Mouse (Mus musculus) mature B cell (primary cell): Measurements from ENCODE around the gene Alad.

ENCODE experiments used
- in situ Hi-C: fragments of 300-500 bp; cut with MboI; formaldehyde crosslinking; loops from 2 replicates; pipeline ENCODE4 v1.14.3; 2019

Alad gene

GRCm38 (mm10) chr4:62519849-62520233 is at the start of gene Alad:
Gene Alad (minus strand): TSS chr4:62519918.
- in situ Hi-C loops = loop anchor here (5.0 kb wide), 1 partner anchor 38 kb away; the partner anchor contains the start of gene Bspry

DNA sequence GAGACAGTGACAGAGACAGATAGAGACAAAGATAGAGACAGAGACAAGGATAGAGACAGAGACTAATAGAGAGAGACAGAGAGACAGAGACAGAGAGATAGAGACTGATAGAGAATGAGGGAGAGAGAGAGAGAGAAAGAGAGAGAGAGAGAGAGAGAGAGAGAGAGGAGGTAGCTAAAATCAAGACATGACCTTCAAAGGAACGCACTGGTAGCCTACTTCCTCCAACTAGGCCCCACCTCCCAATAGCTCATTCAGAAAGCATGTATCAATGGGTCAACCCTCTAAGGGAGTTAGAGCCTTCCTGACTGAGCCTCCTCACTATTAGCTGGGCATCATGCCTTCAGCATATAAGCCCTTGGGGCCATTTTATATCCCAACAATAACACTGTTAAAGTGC is 48.6 kb upstream of the Alad start:
- in situ Hi-C loops = no loop called here

DNA sequence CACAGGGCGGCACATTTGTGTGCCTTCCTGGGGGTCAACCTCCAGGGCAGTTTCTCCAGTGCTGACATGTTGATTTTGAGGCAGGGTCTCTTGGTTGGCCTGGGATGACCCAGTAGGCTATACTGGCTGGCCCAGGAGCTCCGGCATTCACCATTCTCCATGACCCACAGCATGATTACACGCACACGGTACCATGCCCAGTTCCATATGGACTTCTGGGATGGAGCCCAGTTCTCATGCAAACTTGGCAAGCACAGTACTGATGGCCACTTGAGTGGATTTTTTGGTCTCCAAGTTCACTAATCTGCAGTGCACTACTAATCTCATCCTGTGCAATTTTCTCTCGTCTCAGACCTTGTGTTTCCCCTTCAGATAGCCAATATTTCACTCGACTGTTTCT is 48.0 kb upstream of the Alad start:
- in situ Hi-C loops = no loop called here

DNA sequence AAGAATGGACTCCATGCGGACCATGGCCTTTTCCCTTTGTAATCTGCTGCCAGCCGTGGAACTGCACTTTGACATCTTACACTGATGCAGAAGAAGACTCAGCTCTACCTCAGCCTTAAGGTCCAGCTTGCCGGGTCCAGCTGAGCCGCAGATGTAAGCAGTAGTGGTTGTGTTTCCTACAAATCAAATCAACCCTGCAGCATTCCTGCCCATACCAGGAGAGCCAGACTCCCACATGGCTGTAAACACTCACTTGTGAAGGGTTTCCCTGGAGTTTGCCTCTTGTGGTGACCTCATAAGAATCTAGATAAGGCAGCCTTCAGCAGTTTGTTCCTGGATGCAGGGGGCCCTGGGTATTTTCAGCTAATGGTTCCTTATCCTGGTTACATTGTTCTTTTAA is 46.8 kb upstream of the Alad start:
- in situ Hi-C loops = no loop called here

DNA sequence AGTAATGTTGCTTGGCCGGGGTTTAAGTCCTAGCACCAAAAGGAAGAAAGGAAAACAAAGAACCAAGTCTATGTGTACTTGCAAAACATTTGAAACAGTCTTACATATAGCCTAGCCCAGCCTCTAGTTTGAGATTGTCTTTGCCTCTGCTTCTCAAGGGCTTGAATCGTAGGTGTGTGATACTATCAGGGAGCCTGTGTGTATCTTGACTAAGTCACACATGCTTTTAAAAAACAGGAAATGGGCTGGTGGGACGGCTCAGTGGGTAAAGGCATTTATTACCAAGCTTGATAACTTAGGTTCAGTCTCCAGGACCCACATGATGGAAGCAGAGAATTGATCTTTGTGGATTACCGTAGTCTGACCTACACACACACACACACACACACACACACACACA is 42.3 kb upstream of the Alad start:
- in situ Hi-C loops = no loop called here

GRCm38 (mm10) chr4:62561630-62562001 is 41.9 kb upstream of the Alad start:
- in situ Hi-C loops = no loop called here

GRCm38 (mm10) chr4:62560963-62561629 is 41.4 kb upstream of the Alad start:
- in situ Hi-C loops = no loop called here

DNA sequence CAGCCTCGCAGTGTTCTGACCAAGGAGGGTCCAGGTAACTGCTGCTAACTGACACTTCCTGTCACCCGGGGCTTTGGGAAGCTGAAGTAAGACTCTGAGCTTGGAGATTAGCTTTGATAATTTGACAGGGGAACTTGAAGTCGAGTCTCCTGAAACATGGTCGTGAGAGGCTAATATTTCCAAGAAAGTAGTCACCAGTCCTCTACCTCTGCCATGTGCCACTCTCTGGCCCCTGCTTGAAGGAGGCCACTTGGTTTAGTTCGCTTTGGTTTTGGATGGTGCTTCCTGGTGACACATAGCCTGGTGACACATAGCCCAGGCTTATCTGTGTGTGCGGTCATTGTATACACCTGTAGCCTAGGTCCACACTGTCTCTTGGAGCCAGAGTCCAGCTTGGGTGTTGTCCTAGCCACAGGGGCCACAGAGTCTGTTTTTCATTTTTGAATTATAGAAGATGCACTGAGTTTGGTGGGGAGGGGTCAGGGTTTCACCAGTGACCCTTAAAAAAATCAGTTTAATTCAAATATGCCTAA is 40.1 kb upstream of the Alad start, which contains the start of gene Rgs3:
Gene Rgs3, plus strand, starts transcription at position 51 of the 533 bp plus-strand sequence.
- in situ Hi-C loops = loop anchor here (5.0 to 10.0 kb wide), 2 partner anchors 137 to 195 kb away; no protein-coding TSS in a partner anchor

GRCm38 (mm10) chr4:62557436-62557835 is 37.7 kb upstream of the Alad start:
- in situ Hi-C loops = loop anchor here (5.0 to 10.0 kb wide), 2 partner anchors 140 to 197 kb away; no protein-coding TSS in a partner anchor

DNA sequence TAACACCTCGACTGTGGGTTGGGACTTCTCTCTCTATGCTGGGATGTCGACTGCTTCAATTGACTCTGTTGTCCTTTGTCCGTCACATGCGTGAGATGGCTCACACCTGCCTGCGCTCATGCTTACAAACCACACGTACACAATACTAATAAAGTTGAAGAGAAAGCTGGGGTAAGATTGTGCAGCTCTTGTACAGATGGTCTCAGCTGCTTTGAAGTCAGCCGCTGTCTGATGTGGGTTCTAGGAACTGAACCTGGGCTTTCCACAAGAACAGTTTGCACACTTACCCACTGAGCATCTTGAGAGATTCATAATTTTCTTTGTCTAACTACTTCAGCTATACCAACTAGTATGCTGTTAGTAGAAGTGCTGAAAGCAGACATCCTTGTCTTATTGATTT is 32.2 kb upstream of the Alad start:
- in situ Hi-C loops = loop anchor here (10.0 kb wide), 1 partner anchor 203 kb away; no protein-coding TSS in a partner anchor

GRCm38 (mm10) chr4:62544801-62545200 is 25.1 kb upstream of the Alad start:
- in situ Hi-C loops = no loop called here

DNA sequence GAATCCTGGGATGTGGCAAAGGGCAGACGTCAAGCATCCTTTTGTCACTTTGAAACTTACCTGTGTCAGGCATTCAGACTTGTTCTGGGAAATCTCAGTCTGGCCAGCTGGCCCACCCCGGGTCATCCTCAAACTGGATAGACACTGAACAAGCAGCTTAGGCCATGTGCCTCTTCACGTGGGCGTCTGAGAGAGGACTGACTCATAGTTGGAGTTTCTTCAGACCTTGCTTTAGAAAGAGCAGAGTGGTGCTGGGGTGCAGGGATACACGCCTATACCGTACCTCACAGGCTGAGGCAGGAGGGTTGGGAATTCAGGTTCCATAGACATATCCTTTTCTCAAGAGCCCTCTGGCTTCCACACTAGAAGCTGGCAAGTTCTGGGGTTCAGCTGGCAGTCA is 24.1 kb upstream of the Alad start:
- in situ Hi-C loops = no loop called here

DNA sequence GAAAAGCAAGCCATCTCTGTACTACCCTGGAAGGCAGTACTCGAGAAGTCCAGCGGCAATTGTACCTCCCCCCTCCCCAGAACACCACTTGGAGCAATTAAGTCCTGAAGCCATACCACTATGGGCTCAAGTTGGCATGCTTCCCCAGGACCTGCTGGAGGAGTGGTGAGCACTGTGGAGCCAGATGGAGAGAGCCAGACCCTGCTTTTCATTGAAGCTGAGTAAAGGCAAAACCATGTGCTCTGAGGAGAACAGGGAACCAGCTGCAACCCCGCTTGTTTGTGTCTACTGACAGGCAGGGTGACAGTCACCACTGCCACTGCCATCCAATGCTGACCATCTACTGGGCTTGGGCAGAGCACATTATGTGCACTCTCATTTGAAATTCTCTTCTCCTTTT is 22.1 kb upstream of the Alad start:
- in situ Hi-C loops = no loop called here

DNA sequence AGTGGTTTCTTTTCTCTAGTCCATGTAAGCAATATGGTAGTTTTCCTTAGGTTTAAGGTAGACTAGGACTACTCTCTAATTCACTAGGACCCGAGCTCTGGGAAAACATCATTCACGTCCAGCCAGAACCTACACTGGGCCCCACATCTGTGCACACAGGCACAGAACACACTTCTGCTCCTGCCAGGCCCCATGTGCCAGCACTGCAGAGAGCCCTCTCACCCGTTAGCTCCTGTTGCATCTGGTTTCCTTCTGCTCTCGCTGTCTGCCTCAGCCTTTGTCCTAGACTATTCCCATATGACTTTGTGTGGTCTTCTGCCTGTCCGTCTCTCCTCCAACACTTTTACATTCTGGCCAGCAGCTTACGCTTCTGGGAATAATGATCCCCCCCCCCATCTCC is 14.0 kb upstream of the Alad start:
- in situ Hi-C loops = no loop called here

GRCm38 (mm10) chr4:62527655-62528054 is 7.9 kb upstream of the Alad start:
- in situ Hi-C loops = no loop called here

DNA sequence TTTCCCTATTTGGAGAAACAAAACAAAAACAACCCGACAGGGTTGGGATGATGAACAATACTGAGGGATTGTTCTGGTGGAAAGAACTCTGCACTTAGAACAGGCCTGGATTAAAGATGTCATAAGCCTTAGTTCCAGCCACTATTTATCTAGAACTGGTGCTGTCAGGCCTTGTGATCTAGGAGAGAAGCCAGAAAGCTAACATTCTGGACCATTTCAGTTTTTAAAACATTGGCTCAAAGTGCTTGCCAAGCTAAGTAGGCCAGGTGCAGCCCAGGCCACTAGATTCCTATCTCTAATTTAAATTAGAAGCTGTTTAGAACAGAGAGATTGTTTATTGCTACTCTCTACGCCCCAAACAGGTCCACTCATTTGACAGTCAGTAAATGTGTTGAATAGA is 6.5 kb upstream of the Alad start:
- in situ Hi-C loops = no loop called here

DNA sequence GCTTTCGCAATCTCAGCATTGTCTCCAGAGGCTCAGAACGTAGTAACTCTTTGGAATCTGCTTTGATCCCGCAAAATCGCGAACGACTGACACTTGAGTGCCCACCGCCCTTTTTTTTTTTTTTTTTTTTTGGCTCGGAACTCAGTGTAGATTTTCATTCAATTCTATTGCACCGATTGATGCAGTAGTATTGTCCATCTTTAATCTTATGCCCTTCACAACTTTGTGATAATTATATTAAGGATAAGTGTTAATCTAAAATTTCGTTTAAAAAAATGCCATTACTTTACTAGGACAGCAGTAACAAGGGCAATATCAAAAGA is 5.7 kb upstream of the Alad start:
- in situ Hi-C loops = no loop called here

- in situ Hi-C loops = no loop called here
These were observed 5.2 kb upstream of the Alad start, which contains the start of the genes Pole3 and 4933430I17Rik for GRCm38 (mm10) chr4:62524651-62525488. Gene Pole3 (minus strand): TSS chr4:62525068. Gene 4933430I17Rik (plus strand): TSS chr4:62525369.

- in situ Hi-C loops = no loop called here
These were observed 1.2 kb upstream of the Alad start for GRCm38 (mm10) chr4:62520892-62521400.

DNA sequence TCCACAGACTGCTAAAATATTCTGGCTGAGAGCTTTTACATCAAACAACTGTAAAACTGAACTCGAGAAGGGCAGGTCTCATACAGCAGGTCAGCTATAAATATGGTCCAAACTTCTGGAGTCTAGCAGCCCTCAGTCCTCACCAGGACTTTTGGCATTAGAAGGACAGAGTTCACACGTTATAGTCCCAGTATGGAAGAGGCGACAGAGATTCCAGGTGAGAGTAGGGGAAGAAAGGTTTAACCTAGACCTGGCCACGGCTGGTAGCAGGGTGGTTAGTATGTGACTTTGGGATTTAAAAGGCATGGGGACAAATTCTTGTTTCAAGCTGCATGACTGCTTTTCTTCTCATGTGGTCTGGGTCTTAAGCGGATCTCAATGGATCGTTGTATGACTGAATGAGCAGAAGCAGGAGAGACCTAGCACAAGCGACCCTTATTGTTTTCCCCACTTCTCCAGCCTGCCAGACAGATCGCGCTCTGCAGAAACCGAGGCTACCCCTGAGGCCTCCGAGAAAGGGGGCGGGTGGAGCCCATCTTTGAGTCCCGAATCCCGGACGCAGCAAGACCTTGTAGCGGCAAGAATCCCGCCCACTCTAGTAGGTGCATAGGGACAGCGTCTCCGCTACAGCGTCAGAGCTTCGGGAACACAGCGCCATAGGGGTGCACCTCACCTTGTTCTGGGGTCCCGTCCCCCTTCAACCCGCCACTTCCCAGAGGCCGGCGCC is 433 bp downstream of the Alad start:
- in situ Hi-C loops = loop anchor here (5.0 kb wide), 1 partner anchor 37 kb away; the partner anchor contains the start of gene Bspry

- in situ Hi-C loops = loop anchor here (5.0 kb wide), 1 partner anchor 36 kb away; the partner anchor contains the start of gene Bspry
These were observed 1.1 kb downstream of the Alad start for GRCm38 (mm10) chr4:62518416-62519121.
